Mouse (Mus musculus): ENCODE measurements at regions not wholly inside any gene's neighbourhood (a gene's known extent, or its start where the extent isn't known, plus 50 kb on each side); places are given as distances from the start of the nearest gene placed in this dataset.

GRCm38 (mm10) chr19:48090393-48090792, 115.4 kb upstream of the Sorcs3 start:
- peak; percentile 28 for DNase-seq (ENCODE audit: low read depth, low spot score)

GRCm38 (mm10) chr19:48097363-48097762, 108.5 kb upstream of the Sorcs3 start:
- DNase-seq (ENCODE audit: low read depth, low spot score) = no peak

DNA sequence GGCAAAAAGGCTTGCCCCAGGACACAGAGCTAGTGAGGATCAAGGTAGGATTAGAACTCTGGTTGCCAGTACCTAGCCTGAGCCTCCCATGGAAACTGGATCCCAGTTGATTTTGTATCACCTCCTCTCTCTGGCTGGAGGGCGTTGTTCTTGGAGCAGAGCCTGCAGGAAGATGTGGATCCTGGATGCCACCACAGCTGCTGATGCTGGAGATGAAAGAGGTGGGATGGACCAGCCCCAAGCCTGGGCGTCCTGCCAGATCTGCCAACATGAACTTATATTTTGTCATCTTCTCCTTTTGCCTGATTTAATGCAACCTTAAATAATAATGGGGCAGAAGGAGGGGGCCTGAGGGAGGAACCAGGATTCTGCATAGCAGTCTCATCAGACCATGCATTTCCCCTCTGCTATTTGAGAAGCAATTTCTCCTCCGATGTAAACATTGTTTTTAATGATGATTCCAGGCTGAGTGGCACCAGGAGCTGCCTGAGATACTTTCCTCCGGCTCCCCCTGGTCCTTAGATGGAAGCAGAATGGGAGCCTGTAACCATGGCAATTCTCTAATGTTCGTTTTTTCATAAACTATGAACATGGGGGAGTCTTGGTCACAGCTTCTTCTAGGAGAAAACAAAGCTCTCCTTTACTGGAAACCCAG, 107.8 kb upstream of the Sorcs3 start:
- DNase-seq (ENCODE audit: low read depth, low spot score) = peak; percentile 6

- DNase-seq (ENCODE audit: low read depth, low spot score) = no peak
These were observed 104.8 kb upstream of the Sorcs3 start for GRCm38 (mm10) chr19:48100991-48101390.

DNA sequence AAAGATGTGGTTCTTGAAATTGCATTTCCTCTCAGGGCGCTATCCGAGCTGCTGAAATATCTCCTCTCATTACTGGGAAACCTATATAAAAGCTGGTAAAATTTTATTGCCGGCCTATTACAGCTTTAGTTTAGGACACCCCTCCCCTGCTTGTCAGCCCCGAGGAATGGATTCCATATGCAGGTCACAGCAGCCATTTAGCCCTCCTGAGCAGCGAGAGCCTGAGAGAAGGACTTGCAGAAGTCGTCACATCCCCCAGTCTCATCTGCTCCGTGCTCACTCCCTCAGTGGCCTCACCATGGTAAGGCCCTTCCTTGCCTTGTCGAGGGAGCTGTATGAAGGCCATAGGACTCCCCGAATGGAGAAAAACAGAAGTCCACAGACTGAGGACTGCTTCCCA, 90.7 kb upstream of the Sorcs3 start:
- no peak for DNase-seq (ENCODE audit: low read depth, low spot score)

DNA sequence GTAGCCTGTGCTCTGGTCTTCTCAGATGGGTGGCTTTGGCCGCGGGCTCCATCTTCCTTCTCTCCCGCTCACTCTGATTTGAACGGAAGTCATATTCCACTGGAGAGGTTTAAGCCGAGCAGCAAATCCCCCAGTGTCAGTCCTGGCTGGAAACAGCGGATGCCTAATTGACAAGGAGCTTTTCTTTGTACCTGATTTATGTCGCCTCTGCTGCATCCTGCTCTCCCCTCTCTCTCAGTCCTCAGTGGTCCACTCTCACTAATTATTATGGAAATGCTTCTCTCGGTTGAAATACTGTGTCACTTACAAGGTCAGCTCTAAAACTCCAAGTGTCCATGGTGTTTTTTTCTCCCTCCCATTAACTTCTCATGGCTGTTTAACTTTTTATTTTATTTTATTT, 90.1 kb upstream of the Sorcs3 start:
- no peak for DNase-seq (ENCODE audit: low read depth, low spot score)

DNA sequence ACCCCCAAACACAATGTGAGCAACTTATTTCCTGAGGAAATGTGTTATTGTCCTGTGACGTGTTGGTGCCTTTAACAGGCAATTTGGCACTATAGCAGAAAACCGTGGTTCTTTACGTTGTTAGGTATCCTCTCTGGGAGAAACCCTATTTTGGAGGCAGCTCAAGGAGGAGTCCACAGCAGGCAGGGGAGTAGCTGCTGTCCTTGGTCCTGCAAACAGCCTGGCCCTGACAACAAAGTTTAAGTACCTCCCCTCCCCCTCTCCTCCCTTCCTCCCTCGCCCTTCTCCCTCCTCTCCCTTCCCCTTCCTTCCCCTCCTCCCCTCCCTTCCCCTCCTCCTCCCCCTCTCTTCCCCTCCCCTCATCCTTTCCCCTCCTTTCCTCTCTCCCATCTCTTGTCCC, 89.1 kb upstream of the Sorcs3 start:
- no peak for DNase-seq (ENCODE audit: low read depth, low spot score)

DNA sequence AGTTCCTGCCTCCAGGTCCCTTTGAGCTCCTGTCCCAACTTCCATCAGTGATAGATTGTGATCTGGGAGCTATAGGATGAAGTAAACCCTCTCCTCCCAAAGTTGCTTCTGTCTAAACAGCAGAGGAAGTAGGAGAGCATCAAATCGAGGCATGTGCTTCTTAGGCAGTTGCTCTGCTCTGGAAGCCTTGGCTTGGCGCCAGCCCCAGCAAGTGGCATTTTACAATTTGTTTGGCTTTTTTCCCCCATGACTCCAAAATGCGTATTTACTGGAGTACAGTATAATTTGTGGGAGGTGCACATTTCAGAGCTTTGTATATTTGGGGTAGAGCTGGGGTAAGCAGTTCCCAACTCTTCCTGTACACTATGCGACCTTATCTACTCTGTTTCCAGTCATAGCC, 88.2 kb upstream of the Sorcs3 start:
- DNase-seq (ENCODE audit: low read depth, low spot score) = no peak

- no peak for DNase-seq (ENCODE audit: low read depth, low spot score)
These were observed 83.5 kb upstream of the Sorcs3 start for GRCm38 (mm10) chr19:48122281-48122680.

DNA sequence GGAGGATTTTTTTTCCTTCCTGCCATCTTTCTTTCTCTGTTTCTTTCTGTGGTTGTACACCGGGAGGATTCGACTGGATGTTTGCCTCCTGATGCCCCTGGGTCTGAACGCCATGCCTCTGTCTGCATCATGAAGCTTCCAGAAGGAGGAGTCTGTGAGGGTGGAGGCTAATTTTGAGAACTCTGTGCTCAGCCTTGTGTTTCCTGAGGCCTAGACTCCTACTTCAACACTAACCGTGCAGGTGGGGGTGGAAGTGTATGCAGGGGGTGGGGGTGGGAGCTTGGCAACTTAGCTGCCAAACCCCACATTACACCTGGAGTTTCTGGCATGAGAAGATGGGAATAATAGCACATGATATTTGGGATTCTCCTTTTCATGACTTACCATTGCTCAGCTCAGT, 82.0 kb upstream of the Sorcs3 start:
- DNase-seq (ENCODE audit: low read depth, low spot score) = no peak

- DNase-seq (ENCODE audit: low read depth, low spot score) = no peak
These were observed 80.1 kb upstream of the Sorcs3 start for GRCm38 (mm10) chr19:48125731-48126130.

GRCm38 (mm10) chr19:48128089-48128488, 77.7 kb upstream of the Sorcs3 start:
- no peak for DNase-seq (ENCODE audit: low read depth, low spot score)

- DNase-seq (ENCODE audit: low read depth, low spot score) = no peak
These were observed 69.6 kb upstream of the Sorcs3 start for GRCm38 (mm10) chr19:48136231-48136630.

- DNase-seq (ENCODE audit: low read depth, low spot score) = peak; percentile 53
These were observed 61.7 kb upstream of the Sorcs3 start for GRCm38 (mm10) chr19:48144129-48144528.

Data from 3T3-L1 (cell line).